Mouse (Mus musculus) heart, adult 2 months (tissue): Measurements from ENCODE around the gene Cspg4. TPM values are rescaled to one million over a fixed set of nuclear protein-coding genes. Genes with fewer than 3 reads are reported as not detected.
A peak's percentile ranks its signal among the peaks of the same experiment; 100 is the strongest.

Experiments used
- DNase-seq, 2 experiments: peaks; one replicate each; pipeline ENCODE4 v3.0.0; 2021
- H3K27ac ChIP-seq: fragments of 200-600 bp; 2 replicates; pipeline ENCODE4 v1.8.1; 2022
- H3K27me3 ChIP-seq: fragments of 200-500 bp; 2 replicates; pipeline ENCODE4 v1.6.1; 2012; ENCODE audit warnings: mild to moderate bottlenecking, low read length, inconsistent platforms, mixed read lengths; ENCODE audit not compliant: control insufficient read depth, insufficient read depth
- H3K36me3 ChIP-seq: fragments of 200-500 bp; 2 replicates; pipeline ENCODE4 v1.6.1; 2012; ENCODE audit warnings: low read length, inconsistent platforms; ENCODE audit not compliant: control insufficient read depth, insufficient read depth
- H3K4me1 ChIP-seq: fragments of 200-500 bp; 2 replicates; pipeline ENCODE4 v1.6.1; 2011; ENCODE audit warnings: low read length; ENCODE audit not compliant: control insufficient read depth, insufficient read depth
- H3K4me3 ChIP-seq: fragments of 200-600 bp; 2 replicates; pipeline ENCODE4 v1.8.1; 2022
- H3K79me2 ChIP-seq: fragments of 200-500 bp; replicated peaks from 2 replicates; pipeline ENCODE4 v1.6.1; 2012; ENCODE audit warnings: mild to moderate bottlenecking, inconsistent platforms, low read length, moderate library complexity, mixed read lengths; ENCODE audit not compliant: control insufficient read depth, insufficient read depth
- H3K9ac ChIP-seq: fragments of 200-500 bp; 2 replicates; pipeline ENCODE4 v1.6.1; 2012; ENCODE audit warnings: low read depth, mild to moderate bottlenecking, control low read depth, inconsistent platforms, low read length, mixed read lengths
- CTCF ChIP-seq: fragments of 200-600 bp; IDR thresholded peaks from 2 replicates; pipeline ENCODE4 v1.8.1; 2022; ENCODE audit warnings: antibody characterized with exemption, mild to moderate bottlenecking, moderate library complexity
- EP300 ChIP-seq: fragments of 200-500 bp; IDR thresholded peaks from 2 replicates; pipeline ENCODE4 v1.6.1; 2011; ENCODE audit warnings: low read depth, low read length, control low read depth; ENCODE audit not compliant: insufficient read depth
- POLR2A ChIP-seq: fragments of 200-500 bp; IDR thresholded peaks from 2 replicates; pipeline ENCODE4 v1.6.1; 2011; ENCODE audit warnings: mild to moderate bottlenecking, low read depth, low read length, control low read depth; ENCODE audit not compliant: insufficient read depth
- WGBS: fragments of 180-500 bp; shearing (Covaris S2); methylation state at CpG from one replicate; pipeline ENCODE4 v1.1.7; 2018; 5-methylcytosine and 5-hydroxymethylcytosine counted together
- intact Hi-C: fragments of 180-260 bp; cut with DNase I; formaldehyde crosslinking; loops from one replicate; pipeline ENCODE4 v1.15.1; 2025
- polyA plus RNA-seq: library from polyadenylated mRNA; depleted of rRNA; stranded (reverse); fragments of >200 nt; gene quantifications from 2 replicates; pipeline ENCODE4 v1.2.3, GENCODE M21; 2012
- total RNA-seq, 2 experiments: library from RNA; stranded (reverse); gene quantifications; 2 replicates each; pipeline ENCODE4 v1.2.3; 2021

The Cspg4 gene
- total and polyA plus RNA-seq, 3 experiments, result 12.7 to 15.7 (median 13.7) TPM

DNA sequence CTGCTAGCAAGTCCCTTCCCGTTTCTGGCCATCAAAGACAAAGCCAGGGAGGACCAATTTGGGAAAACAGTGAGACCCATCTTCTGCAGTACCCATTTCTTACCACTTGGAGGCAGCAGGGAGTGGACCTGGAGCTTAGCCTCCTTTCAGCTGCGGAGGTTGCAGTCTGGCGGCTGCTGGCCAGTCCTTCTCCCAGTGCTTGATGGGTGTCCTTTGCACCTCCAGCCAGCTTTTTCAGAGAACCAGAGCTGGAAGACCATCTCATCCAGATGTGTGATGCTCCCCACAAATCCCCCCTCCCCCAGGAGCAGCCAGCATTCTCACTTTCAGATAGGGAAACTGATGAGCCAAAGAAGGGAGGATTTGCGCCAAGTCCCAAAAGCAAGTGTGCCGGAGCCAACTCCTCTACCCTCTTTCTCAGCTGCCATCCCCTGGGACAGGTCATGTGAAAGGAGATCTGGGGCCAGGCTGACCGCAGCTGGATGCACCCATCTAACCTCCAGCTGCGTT lies 21.1 kb upstream of the Cspg4 start:
- TF ChIP-seq POLR2A (no peak), CTCF (peak; percentile 97), EP300 (0 out of 2 replicates have a peak, but pooled peaks have one; percentile 69)
- Histone ChIP-seq H3K36me3 (no peaks in the 10 kb centered on the region), H3K4me3 (no peak overlapping the region), H3K27ac (no peak overlapping the region), H3K79me2 (no peaks in the 10 kb centered on the region), H3K27me3 (no peaks in the 10 kb centered on the region), H3K9ac (no peak overlapping the region), H3K4me1 (no peaks in the 10 kb centered on the region; the same call in 1 of the 2 replicates)
- WGBS, result 27% methylated on average over 7 of the region's 7 CpGs
- peak; percentile 76 for DNase-seq
- intact Hi-C loops, result loop anchor here (1.0 to 2.0 kb wide), 2 partner anchors 17 to 46 kb away; no protein-coding TSS in a partner anchor

DNA sequence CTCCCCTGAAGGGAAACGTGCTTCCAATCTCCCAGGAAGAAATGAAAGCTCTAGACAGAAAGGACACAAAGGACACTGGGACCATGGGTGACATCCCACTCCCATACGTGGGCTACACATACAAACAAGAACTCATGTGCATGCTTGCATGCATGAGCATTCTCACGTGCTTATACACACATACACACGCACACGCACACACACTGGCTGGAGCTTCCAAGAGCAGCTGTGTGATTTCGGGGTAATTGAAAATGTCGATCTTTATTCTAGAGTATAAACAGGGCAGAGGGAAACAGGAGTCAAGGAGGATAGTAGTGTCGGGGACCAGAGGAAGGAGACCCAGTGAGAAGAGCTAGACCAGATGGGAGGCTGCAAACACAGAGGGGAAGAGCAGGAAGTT lies 20.2 kb upstream of the Cspg4 start:
- 66% methylated on average over 8 of the region's 8 CpGs for WGBS
- H3K4me3 ChIP-seq, result no peak overlapping the region
- no peaks in the 10 kb centered on the region for H3K36me3 ChIP-seq
- H3K4me1 ChIP-seq, result no peaks in the 10 kb centered on the region; the same call in 1 of the 2 replicates
- no peaks in the 10 kb centered on the region for H3K79me2 ChIP-seq
- intact Hi-C loops, result loop anchor here (2.0 kb wide), 1 partner anchor 16 kb away; no protein-coding TSS in a partner anchor
- H3K27ac ChIP-seq, result no peak overlapping the region
- H3K27me3 ChIP-seq, result no peaks in the 10 kb centered on the region
- TF ChIP-seq CTCF (no peak), EP300 (no peak), POLR2A (no peak)
- no peak overlapping the region for H3K9ac ChIP-seq
- no peak for DNase-seq

- no peaks in the 10 kb centered on the region for H3K36me3 ChIP-seq
- WGBS, result 19% methylated on average over 3 of the region's 3 CpGs
- no peaks in the 10 kb centered on the region for H3K79me2 ChIP-seq
- H3K4me1 ChIP-seq, result no peaks in the 10 kb centered on the region; the same call in none of the 2 replicates
- no peaks in the 10 kb centered on the region for H3K27me3 ChIP-seq
- intact Hi-C loops, result loop anchor here (1.0 kb wide), 1 partner anchor 42 kb away; no protein-coding TSS in a partner anchor
- no peak overlapping the region for H3K27ac ChIP-seq
- peak; percentile 55 to 72 for DNase-seq
- no peak overlapping the region for H3K4me3 ChIP-seq
- peak; percentile 85 for TF ChIP-seq CTCF
- peak; percentile 65; the same call in 1 of the 2 replicates for TF ChIP-seq EP300
- TF ChIP-seq POLR2A, result no peak
- H3K9ac ChIP-seq, result no peak overlapping the region
Measured at GRCm38 (mm10) chr9:56847523-56847922, 17.3 kb upstream of the Cspg4 start.

- peak in 1 of 2 experiments; percentile 44 for DNase-seq
- intact Hi-C loops, result no loop called here
Measured at GRCm38 (mm10) chr9:56850128-56850904, 14.5 kb upstream of the Cspg4 start.

GRCm38 (mm10) chr9:56850905-56851252 lies 14.0 kb upstream of the Cspg4 start:
- H3K79me2 ChIP-seq, result no peaks in the 10 kb centered on the region
- no peak overlapping the region for H3K9ac ChIP-seq
- TF ChIP-seq POLR2A, result no peak
- no peak for TF ChIP-seq CTCF
- TF ChIP-seq EP300, result no peak
- 85% methylated on average over 4 of the region's 4 CpGs for WGBS
- H3K36me3 ChIP-seq, result no peaks in the 10 kb centered on the region
- intact Hi-C loops, result no loop called here
- DNase-seq, result no peak
- H3K4me3 ChIP-seq, result no peak overlapping the region
- H3K4me1 ChIP-seq, result no peaks in the 10 kb centered on the region; the same call in 1 of the 2 replicates
- H3K27ac ChIP-seq, result no peak overlapping the region
- H3K27me3 ChIP-seq, result no peaks in the 10 kb centered on the region

More at GRCm38 (mm10) chr9:56850128-56850904, 14.5 kb upstream of the Cspg4 start:
- Histone ChIP-seq H3K79me2 (no peaks in the 10 kb centered on the region), H3K36me3 (no peaks in the 10 kb centered on the region), H3K27me3 (no peaks in the 10 kb centered on the region), H3K4me1 (no peaks in the 10 kb centered on the region; the same call in 1 of the 2 replicates), H3K27ac (no peak overlapping the region), H3K9ac (no peak overlapping the region), H3K4me3 (no peak overlapping the region)
- TF ChIP-seq EP300 (no peak), CTCF (no peak), POLR2A (no peak)
- 55% methylated on average over 14 of the region's 14 CpGs for WGBS

DNA sequence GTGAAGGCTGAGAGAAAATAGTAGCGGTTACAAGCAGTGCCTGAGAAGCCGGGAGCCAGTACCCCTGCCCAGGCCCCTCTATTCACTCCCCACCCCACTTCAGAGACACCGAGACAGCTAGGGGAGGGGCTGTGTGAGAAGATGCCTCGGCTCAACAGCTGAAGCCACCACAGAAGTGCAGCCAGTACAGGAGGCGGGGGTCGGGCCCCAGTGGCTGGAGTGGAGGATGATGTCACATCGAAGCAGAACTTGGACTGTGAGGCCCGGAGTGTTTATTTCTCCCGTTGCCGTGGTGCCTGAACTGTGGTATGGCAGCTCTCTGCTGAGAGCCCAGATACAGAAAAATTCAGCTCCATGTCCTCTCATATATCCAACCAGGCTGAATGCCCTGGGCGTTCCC lies 13.1 kb upstream of the Cspg4 start:
- TF ChIP-seq EP300 (no peak), CTCF (no peak), POLR2A (no peak)
- Histone ChIP-seq H3K4me1 (no peaks in the 10 kb centered on the region; the same call in 1 of the 2 replicates), H3K27ac (no peak overlapping the region), H3K79me2 (no peaks in the 10 kb centered on the region), H3K36me3 (no peaks in the 10 kb centered on the region), H3K9ac (no peak overlapping the region), H3K27me3 (no peaks in the 10 kb centered on the region), H3K4me3 (no peak overlapping the region)
- intact Hi-C loops, result no loop called here
- DNase-seq, result peak; percentile 51 to 70
- WGBS, result 23% methylated on average over 11 of the region's 11 CpGs
